Mouse (Mus musculus): ENCODE data around the gene Vmn1r166. TPM values are rescaled to one million over a fixed set of nuclear protein-coding genes. Genes with fewer than 3 reads are reported as not detected.

The Vmn1r166 gene
- not detected in 2 replicates for polyA plus RNA-seq (2012; rRNA removed)

DNA sequence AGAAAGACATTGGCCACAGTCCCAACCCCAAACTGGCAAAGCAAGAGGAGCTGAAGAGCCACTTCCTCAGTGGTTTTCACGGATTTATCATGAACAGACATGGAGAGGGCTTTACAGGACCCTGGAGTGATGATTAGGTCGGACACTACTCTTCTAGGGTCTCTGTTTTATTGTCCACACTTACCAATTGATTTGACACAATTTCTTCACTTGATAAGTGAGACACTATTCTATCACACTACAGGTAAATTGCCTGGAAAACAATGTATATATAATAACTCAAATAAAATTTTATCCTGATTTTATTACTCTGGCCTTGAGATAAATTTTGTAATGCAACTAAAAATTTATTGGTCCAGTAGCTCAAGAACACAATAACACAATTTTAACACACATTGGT is at the start of gene Vmn1r166:
Vmn1r166 (minus strand) TSS at position 101 of the 400 bp plus-strand sequence.

DNA sequence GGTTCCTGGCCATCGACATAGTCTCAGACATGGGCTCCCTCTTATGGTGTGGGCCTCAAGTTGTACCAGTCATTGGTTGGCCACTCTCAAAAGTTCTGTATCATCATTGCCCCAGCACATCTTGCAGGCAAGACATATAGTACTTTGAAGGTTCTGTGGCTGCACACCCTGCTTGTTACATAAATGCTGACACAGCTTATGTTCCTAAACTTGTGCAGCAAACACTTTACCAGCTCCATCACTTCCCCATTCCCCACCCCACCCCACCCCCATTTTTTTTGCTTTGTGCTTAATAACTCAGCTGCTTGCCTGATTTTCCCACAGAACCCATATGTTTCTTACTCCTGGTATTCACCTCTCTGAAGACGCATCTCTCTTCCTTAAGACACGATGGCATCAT is 49.4 kb upstream of the Vmn1r166 start, which contains the start of gene Nlrp4e:
Nlrp4e (plus strand) TSS at position 301 of the 400 bp plus-strand sequence.

DNA sequence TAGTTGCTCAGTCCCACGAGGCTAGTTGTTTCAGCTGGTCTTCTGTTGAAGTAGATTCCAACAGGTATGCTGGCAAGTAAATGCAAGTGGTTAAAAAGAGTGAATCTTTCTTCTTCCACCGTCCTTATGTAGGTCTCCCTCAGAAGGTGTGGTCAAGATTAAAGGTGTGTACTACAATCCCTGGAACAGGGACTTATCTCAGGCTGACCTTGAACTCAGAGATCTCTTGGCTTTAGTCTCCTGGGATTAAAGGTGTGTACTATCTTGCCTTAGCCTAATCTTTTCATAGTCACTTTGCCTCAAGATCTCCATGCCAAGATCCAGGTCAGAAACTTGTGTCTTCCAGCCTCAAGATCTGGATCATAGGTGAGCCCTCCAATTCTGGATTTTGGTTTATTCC is 27.3 kb upstream of the Vmn1r166 start, which contains the start of gene Gm6902:
Gm6902 (minus strand) TSS at position 101 of the 400 bp plus-strand sequence.

DNA sequence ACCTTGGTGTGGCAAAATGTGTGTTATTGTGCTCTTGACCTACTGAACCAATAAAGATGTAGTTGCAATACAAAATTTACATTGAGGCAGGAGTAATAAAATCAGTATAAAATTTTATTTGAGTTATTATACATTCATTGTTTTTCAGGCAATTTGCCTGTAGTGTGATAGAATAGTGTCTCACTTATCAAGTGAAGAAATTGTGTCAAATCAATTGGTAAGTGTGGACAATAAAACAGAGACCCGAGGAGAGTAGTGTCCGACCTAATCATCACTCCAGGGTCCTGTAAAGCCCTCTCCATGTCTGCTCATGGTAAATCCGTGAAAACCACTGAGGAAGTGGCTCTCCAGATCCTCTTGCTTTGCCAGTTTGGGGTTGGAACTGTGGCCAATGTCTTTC is 34.5 kb downstream of the Vmn1r166 start, which contains the start of gene Vmn1r165:
Vmn1r165 (plus strand) TSS at position 301 of the 400 bp plus-strand sequence.

Other genes with a start within 250 kb of the Vmn1r166 start
- gene Gm4216, start 231.8 kb downstream of the Vmn1r166 start, polyA plus RNA-seq (2012; rRNA removed) = not detected in 2 replicates
- gene Vmn1r163, start 196.1 kb downstream of the Vmn1r166 start, polyA plus RNA-seq (2012; rRNA removed) = not detected in 2 replicates
- gene Gm8720, start 184.2 kb downstream of the Vmn1r166 start, polyA plus RNA-seq (2012; rRNA removed) = not detected in 2 replicates
- not detected in 2 replicates for gene Gm10662, start 107.2 kb downstream of the Vmn1r166 start, polyA plus RNA-seq (2012; rRNA removed)
- gene Vmn1r165, start 34.4 kb downstream of the Vmn1r166 start, polyA plus RNA-seq (2012; rRNA removed) = not detected in 2 replicates
- not detected in 2 replicates for gene Gm6902, start 27.2 kb upstream of the Vmn1r166 start, polyA plus RNA-seq (2012; rRNA removed)
- not detected in 2 replicates for gene Nlrp4e, start 49.5 kb upstream of the Vmn1r166 start, polyA plus RNA-seq (2012; rRNA removed)
- not detected in 2 replicates for gene Nlrp5, start 134.2 kb upstream of the Vmn1r166 start, polyA plus RNA-seq (2012; rRNA removed)

Data from stomach, adult 2 months (tissue).